Mouse (Mus musculus) NIH3T3 (cell line): ENCODE measurements at regions not wholly inside any gene's neighbourhood (a gene's known extent, or its start where the extent isn't known, plus 50 kb on each side); places are given as distances from the start of the nearest gene placed in this dataset.
"Not testable (repeated sequence)": the region's sequence is repeated elsewhere in the genome, so short reads cannot be mapped to it uniquely, and the experiment has no call there.

Experiments used
- DNase-seq: peaks from one replicate; pipeline ENCODE4 v3.0.0-alpha.2; 2012; ENCODE audit warnings: low read depth

GRCm38 (mm10) chr3:81742124-81742523 is 190.3 kb upstream of the Ctso start:
- DNase-seq, result no peak

- no peak for DNase-seq
Observed at GRCm38 (mm10) chr3:81750164-81750563, 182.2 kb upstream of the Ctso start.

DNA sequence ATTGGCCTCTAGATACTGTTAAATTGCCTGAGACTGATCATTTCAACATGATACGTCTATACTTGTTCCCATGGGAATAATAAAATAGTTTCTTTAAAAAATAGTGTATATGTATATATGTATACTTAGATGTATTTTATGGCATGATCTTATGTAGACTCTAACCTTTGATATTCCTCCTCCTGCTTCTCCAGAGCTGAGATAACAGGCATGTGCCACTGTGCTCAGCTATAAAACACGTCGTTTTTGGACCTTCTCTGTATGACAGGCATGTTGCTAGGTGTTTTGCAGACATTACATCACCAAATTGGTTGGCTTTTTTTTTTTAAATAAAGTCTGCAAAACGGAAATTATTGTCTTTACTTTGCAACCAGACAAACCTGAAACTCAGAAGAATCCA is 179.4 kb upstream of the Ctso start:
- DNase-seq, result no peak

DNA sequence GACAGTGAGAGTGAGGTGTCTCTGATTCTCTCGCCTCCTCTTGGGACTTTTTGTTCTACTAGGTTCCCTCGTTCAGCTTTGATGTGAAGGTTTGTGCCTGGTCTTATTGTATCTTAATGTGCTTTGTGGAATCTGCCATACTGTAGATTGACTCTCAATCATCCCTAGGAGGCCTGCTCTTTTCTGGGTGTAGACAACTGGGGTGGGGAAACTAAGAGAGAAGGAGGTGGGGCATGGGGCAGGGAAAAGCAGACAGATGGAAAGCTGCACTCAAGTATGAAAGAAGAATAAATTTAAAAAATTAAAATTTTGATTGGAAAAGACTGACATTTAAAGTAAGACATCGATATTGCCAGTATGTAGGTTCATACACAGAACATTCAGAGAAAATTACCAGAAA is 172.0 kb upstream of the Ctso start:
- no peak for DNase-seq

DNA sequence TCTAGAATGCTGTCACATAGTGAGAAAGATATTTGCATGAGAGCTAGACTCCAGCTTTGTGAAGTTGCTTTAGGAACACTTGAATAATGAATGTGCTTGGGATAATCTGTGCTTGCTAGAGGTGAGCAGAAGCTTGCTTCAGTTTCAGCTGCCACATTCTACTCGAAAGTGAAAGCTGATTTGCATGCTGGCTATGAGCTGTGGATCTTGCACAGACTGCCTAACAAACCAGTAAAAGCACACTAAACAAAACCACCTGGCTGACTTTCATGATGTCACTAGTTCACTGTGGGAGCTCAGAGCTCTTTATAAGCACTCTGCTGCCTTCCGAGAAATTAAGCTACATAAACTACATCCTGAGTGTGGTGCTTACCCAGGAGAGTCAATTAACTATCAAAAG is 171.5 kb upstream of the Ctso start:
- peak; percentile 63 for DNase-seq

DNA sequence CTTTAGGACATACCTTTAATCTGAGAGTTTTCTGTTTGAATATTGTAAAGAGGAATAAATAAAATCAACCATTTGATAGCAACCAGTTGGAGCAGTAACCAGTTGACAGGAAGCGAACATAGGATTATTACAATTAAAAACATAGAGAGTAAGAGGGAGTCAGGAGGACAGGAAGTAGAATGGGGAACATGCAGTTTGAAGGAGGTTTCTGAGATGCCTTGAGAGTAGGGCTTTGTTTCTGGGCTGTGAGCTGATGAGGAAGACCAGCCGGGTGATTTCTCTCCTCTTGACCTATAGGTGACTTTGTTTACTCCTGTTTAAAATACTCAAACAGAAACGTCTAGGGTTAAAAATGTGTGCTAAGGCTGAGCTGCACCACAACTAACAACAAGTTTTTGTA is 160.6 kb upstream of the Ctso start:
- no peak for DNase-seq

- DNase-seq, result no peak
Observed at GRCm38 (mm10) chr3:81773012-81773411, 159.4 kb upstream of the Ctso start.

DNA sequence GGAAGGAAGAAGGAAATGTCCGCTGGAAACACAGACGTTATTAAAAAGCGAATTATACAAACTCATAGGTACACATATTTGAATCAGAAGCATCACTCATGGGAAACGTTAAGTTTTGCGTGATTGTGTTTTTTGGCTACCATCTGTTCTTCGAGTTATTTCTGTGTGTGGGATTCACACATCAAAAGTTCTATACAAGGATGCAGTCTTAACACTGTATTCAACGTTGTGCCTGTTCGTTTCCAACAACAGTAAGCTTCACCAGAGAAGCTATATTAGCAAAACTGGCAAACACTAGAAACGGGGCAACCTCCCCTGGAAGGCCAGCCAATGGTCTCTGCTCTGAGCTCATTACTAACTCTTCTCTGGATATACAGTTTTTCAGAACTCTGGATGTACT is 150.3 kb upstream of the Ctso start:
- no peak for DNase-seq

DNA sequence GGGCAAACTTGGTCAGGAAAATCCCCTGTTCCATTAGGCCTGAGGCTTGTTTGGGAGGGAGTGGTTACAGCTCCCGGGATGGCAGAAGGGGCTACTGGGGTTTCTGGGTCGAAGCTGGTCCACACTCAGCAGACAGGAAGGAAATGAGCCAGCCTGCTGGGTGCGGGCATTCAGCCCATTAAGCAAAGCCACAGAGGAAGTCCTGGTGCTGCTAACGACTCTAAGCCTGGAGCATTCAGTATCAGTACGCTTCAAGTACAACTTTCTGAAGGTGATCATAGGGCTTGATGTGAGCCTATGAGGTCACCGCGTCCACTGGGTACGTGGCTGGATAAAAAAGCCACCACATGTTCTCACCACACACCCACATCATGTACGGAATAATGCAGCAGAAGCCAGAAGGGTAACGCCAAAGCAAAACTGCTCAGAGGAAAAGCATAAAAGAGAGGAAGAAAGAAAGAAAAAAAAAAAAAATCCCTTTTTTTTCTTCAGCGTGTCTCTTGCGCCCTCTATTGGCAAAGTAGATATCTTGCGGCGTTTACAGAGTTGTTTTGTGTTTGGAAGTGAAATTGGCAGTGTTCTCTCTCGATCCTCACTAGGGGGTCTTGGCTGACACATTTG is 149.4 kb upstream of the Ctso start:
- DNase-seq, result peak; percentile 80

- no peak for DNase-seq
Observed at GRCm38 (mm10) chr3:81788915-81789314, 143.5 kb upstream of the Ctso start.

DNA sequence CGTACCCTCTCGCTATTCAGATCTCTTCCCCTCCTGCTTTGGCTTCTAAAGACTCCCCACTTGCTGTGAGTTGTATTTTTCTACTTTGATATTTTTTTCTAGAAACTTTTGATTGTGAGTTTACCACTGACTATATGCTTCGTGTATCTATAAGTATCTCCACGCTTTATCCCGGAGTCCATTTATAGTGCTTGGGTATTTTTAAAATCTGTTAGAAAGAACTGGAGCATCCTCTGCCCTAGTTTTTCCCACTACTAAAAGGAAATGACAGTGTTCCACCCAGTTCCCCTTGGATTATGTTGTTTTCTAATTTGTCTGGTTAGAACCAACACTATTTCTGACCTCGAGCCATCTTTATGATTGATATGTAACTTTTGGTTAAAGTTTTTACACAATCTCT is 142.7 kb upstream of the Ctso start:
- DNase-seq, result no peak

GRCm38 (mm10) chr3:81802096-81802495 is 130.3 kb upstream of the Ctso start:
- no peak for DNase-seq

DNA sequence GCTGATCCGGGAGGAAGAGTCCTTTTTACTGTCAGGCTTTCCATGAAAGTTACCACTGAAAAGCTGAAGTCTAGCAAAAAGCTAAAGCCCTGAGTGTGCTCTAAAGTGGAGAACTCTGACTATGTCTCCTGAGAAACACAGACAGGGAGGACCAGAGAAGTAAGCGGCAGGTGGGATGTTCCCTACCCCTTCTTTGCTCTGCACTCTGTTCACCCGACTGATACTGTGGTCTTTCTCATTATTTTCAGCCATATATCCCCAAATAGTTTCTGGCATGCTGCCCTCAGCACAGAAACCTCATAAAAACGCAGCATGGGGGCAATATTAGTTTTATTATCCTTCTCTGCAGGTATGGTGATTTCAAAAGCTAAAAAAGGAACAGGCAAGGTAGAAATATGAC is 126.7 kb upstream of the Ctso start:
- no peak for DNase-seq

DNA sequence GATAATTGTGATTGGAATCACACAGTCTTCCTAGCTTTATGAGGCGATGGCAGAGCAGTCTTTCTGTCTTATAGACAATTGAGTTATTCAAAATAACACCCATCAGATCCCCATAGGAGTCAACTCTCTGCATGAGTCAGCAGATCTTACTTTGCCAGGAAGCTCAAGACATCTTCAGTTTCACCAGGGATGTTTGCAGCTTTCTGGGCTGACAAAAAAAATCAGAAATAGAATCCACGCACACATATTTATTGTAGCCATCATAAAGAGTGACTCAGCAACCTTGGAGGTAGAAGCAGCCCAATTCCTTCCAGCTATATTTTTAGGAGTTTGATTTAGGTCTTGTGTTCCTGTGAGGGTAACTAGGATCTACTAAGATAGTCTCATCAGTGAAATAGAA is 122.8 kb upstream of the Ctso start:
- DNase-seq, result peak; percentile 50

DNA sequence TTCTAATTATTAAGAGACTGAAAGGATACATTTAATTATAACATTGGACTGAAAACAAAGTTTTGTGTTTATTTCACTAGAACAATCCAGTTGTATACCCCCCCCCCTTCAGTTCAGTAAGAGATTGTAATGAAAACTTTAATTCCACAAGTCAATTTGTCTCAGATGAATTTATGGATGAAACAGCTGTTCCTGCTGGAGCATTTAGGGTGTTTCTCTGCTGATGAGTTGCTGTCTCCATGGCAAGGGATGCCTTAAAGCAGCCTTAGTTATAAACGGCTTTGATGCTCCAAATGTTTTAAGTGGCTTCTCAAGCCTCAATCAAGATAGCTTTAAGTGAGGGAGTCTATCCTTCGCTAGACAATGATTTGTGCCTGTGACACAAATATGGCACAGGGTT is 112.1 kb upstream of the Ctso start:
- no peak for DNase-seq

- no peak for DNase-seq
Observed at GRCm38 (mm10) chr3:81829525-81829924, 102.9 kb upstream of the Ctso start.

GRCm38 (mm10) chr3:81829966-81830599 is 102.3 kb upstream of the Ctso start:
- peak; percentile 10 for DNase-seq

GRCm38 (mm10) chr3:81835380-81836157 is 96.8 kb upstream of the Ctso start:
- no peak for DNase-seq

DNA sequence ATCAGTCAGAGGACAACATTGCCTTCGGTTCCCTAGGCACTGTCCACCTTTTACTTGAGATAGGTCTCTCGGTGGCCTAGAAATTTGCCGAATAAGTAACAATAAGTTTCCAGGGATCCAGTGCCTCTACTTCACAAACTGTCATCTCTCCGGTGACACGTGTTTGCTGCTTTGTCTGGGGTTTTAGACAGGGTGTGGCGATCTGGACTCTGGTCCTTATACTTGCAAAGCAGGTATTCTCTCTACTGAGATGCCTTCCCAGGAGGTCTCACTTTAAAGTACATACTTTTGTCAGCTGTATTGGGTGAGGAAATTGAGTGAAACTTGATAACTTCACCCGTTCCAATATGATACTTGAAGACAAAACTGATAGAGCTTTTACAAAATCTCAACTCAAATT is 95.9 kb upstream of the Ctso start:
- no peak for DNase-seq

GRCm38 (mm10) chr3:81838121-81838520 is 94.3 kb upstream of the Ctso start:
- DNase-seq, result not testable (repeated sequence)

DNA sequence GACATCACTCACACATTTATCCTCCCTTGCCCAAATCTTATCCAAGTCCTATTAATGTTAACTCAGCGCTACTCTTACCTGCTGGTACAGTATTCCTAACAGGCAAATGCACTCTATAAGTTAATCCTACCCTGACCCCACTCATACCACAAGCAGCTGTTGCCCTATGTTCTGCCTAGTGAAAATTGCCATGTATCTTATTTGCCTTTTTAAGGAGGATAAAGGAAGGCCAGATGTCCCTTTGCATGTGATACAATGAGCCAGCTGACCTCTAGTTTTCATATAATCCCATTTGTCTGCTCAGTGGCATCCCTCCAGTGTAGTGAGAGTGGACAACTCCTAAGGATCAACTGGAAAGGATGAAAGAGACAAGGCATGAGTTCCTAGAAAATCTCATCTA is 67.9 kb upstream of the Ctso start:
- DNase-seq, result no peak
